Mouse (Mus musculus) kidney, adult 8-10 months (tissue): ENCODE measurements around the gene Nudt22.

Experiments
- DNase-seq, 2 experiments: peaks; one replicate each; pipeline ENCODE4 v3.0.0; 2022

Gene Nudt22

GRCm38 (mm10) chr19:6975537-6976521, 20.1 kb downstream of the Nudt22 start, which contains the start of gene Plcb3:
TSS of gene Plcb3 (minus strand) at chr19:6976470.
- peak in 1 of 2 experiments; percentile 53 for DNase-seq

GRCm38 (mm10) chr19:6974211-6975205, 21.4 kb downstream of the Nudt22 start, which contains the start of gene Ppp1r14b:
TSS of gene Ppp1r14b (plus strand) at chr19:6974968.
- peak in 1 of 2 experiments; percentile 69 for DNase-seq

DNA sequence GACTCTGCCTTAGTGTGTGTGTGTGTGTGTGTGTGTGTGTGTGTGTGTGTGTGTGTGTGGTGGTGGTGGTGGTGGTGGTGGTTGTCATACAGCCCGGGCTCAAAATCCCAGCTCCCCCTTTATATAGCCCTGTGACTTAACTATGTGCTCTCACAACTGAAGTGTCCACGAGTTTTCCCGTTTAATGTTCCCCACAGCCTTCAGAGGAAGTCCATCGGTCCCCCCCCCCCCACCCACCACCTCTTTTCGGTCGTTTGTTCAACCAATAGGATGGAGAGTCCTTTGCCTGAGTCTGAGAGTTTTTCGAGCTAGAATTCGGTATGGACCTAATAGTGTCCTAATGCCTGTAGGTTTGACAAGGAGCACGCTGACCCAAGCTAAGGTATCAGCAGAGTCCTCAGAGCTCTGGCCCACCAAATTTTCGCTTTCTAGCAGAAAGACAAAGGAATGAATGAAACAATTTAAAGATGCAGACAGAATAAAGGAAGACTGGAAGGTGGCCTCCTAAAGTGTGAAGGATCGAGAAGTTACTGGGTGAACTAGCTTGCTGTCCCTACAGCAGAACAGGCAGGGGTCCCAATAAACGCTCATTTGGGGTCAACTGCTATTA, 22.2 kb downstream of the Nudt22 start:
- DNase-seq: no peak

DNA sequence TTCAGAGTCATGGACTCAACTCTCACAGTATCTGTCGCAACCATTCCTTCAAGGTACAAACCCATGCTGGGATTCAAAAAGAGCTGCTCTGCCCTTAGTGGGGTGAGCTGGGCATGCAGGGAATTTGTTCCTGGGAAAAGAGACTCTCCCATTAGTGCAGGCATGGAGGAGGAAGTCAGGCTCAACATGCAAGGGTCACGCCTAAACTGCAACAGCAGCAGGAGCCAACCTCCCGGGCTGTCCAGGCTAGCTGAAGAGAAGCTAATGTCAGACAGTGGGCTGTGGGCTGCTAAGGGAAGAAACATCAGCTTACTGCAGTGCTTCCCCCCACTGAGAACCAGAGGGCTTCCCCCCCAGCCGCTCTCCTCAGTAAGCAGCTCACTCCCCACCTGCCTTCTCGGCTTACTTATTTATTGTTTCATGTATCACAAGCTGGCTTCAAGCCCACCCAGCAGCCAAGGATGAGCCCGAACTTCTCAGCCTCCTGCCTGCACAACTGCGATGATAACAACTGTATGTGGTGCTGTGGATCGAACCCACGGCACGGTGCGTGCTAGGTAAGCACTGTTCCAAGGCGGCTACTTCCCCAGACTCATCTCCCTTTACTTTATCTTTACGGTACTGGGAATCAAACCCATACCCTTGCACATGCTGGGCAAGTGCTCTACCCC, 23.5 kb downstream of the Nudt22 start:
- DNase-seq: no peak

DNA sequence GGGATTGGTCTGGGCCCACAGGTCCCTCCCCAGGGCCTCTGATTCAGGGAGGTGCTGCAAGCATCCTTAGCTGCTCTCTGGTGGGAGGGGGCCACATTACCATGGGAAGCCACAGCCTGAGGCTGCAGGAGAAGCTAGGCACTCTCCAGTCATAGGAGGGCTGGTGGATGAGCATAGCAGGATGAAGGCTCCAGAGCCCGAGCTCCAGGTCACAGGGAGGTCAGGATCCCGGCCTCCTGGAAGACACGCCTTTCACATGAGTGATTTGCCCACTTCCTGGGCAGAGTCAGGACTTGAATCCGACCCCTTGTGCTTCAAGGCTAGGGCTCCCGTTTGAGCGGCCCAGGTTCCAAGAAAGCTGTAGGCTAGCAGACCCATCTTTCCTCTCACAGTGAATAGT, 24.3 kb downstream of the Nudt22 start:
- DNase-seq: no peak

GRCm38 (mm10) chr19:6970460-6971085, 25.3 kb downstream of the Nudt22 start:
- no peak for DNase-seq

- DNase-seq: peak; percentile 67 to 70
Observed at GRCm38 (mm10) chr19:6969665-6970381, 26.1 kb downstream of the Nudt22 start.

- no peak for DNase-seq
Observed at GRCm38 (mm10) chr19:6969291-6969664, 26.6 kb downstream of the Nudt22 start.

GRCm38 (mm10) chr19:6968491-6969271, 27.2 kb downstream of the Nudt22 start:
- DNase-seq: peak in 1 of 2 experiments; percentile 59

- no peak for DNase-seq
Observed at GRCm38 (mm10) chr19:6956461-6956860, 39.5 kb downstream of the Nudt22 start.

DNA sequence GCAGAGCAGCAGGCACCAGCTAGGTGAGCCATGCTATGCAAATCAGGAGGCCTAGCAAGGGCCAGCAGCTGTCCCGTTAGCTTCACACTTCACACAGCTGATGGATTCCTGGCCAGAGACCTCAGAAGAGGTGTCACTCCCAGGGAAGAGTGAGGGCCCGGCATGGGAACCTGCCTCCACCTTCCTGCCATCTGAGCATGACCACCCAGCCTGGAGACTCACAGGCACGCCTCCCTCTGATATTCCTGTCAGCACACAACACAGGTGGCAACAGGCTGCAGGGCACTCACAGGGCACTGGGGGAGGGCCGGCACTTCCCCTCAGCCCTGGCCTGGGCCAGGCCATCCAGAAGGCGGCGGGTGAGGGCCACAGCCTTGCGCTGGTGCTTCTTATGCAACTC, 40.5 kb downstream of the Nudt22 start:
- no peak for DNase-seq

DNA sequence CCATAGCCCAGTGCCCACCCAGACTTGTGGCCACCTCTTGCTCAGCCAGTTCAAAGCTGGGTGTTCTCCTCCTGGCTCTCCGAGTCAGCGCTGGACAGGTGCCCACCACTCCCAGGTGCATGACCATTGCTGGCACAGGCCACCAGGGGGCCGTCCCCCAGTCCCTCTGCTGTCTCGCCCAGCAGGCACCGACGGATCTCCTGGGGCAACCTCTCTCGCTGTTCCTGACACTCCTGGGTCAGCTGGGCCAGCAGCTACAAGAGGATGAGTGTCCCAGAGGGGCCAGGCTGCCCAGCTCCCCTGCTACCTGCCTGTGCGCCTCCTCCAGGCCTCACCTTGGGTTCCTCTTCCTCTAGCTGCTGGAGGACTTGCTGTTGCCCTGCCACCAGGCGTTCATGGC, 41.9 kb downstream of the Nudt22 start:
- peak in 1 of 2 experiments; percentile 73 for DNase-seq

GRCm38 (mm10) chr19:6952712-6953037, 43.2 kb downstream of the Nudt22 start:
- DNase-seq: peak; percentile 59 to 73

- peak; percentile 88 to 89 for DNase-seq
Observed at GRCm38 (mm10) chr19:6951994-6952711, 43.8 kb downstream of the Nudt22 start.

- DNase-seq: peak; percentile 96 to 98
Observed at GRCm38 (mm10) chr19:6951381-6951968, 44.4 kb downstream of the Nudt22 start.

DNA sequence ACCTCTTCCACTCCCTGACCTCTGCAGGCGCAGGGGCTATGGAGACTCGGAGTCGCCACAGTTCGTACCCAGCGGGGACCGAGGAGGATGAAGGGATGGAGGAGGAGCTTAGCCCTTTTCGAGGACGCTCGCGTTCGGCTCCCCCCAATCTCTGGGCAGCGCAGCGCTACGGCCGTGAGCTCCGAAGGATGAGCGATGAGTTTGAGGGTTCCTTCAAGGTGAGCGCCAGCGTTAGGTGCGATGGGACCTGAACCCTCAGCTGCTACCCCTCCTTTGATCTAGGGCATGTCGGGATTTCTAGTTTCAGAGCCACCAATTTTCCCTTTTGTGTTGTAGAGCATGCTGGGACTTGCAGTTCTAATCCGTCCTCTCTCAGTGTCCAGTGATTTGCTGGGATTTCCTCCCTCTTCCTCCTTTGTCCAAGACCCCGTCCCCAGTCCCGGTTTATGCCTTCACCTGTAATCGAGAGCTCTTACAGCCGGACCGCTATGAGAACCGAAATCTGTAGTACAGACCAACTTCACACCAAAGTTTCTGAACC, 45.2 kb downstream of the Nudt22 start:
- peak; percentile 53 to 68 for DNase-seq

- DNase-seq: no peak
Observed at GRCm38 (mm10) chr19:6949951-6950350, 46.0 kb downstream of the Nudt22 start.

DNA sequence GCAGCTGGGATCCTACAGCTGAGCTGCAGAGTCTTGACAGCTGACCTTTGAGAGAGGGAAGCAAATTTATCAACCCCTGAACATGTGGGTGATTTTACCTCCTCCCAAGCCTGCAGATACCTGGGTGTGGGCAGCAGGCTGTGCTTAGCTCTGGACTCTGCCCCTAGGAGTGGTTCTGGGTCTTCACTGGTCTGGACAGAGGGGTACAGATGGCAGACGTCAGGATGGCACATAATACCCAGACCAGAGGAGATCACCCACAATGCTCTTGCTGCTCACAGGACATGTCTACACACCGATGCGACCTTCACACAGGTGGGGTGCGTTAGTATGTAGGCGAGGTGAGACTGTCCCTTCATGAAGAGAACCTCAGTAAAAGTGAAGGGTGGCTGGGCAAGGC, 46.4 kb downstream of the Nudt22 start:
- DNase-seq: no peak

DNA sequence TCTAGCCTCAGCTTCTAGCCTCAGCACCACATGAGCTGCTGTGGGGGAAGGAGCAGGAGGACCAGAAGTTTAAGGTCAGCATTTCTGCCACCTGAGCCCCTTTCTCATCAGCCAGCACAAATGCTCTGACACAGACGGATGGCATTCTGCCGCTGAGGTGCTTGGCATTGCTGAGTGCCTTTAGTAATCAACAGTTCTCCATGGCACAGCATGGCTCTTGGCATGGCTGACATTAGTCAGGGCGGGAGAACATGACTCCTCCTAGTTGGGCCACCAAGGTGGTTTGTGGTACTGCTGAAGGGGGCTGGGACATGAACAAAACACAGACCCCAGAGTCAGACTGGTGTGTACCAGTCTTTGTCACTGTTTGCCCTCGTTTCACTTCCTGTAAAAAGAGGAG, 47.7 kb downstream of the Nudt22 start:
- DNase-seq: no peak
